Mouse (Mus musculus) erythroblast, embryonic 14.5 days (primary cell): ENCODE results near the gene Acvr1b. TPM values are rescaled to one million over a fixed set of nuclear protein-coding genes. Genes with fewer than 3 reads are reported as not detected.

ENCODE experiments used
- H3K27me3 ChIP-seq: 2 replicates; pipeline ENCODE4 v1.6.1; 2012; ENCODE audit warnings: inconsistent platforms; ENCODE audit not compliant: control insufficient read depth
- H3K36me3 ChIP-seq: 2 replicates; pipeline ENCODE4 v1.6.1; 2012; ENCODE audit warnings: mild to moderate bottlenecking, inconsistent platforms; ENCODE audit not compliant: control insufficient read depth
- H3K4me1 ChIP-seq: 2 replicates; pipeline ENCODE4 v1.6.1; 2012; ENCODE audit warnings: inconsistent platforms; ENCODE audit not compliant: control insufficient read depth
- H3K4me3 ChIP-seq: replicated peaks from 2 replicates; pipeline ENCODE3; 2012; ENCODE audit warnings: moderate library complexity, mild to moderate bottlenecking, inconsistent platforms
- H3K9me3 ChIP-seq: 2 replicates; pipeline ENCODE4 v1.6.1; 2012; ENCODE audit warnings: low read length, inconsistent platforms, mixed read lengths; ENCODE audit not compliant: control insufficient read depth
- GATA1 ChIP-seq: IDR thresholded peaks from 2 replicates; pipeline ENCODE4 v1.6.1; 2012; ENCODE audit warnings: low read length, inconsistent platforms, mixed read lengths
- TAL1 ChIP-seq: IDR thresholded peaks from 3 replicates; pipeline ENCODE4 v1.6.1; 2012; ENCODE audit warnings: low read length, inconsistent platforms, mixed read lengths
- polyA plus RNA-seq: library from polyadenylated mRNA; stranded (reverse); fragments of >175 nt; gene quantifications from 2 replicates; pipeline ENCODE4 v1.2.3, GENCODE M21; 2012

Gene Acvr1b
- polyA plus RNA-seq: 0.02 and 0.03 TPM in 2 replicates

- no peaks in the 10 kb centered on the region for H3K9me3 ChIP-seq
- H3K4me3 ChIP-seq: peak within 1 kb of the TSS; percentile 66
- TF ChIP-seq GATA1 (no peak), TAL1 (no peak)
- H3K27me3 ChIP-seq: peaks cover 46% of the 10 kb centered on the region
- peaks cover 48% of the 10 kb centered on the region for H3K4me1 ChIP-seq
- H3K36me3 ChIP-seq: no peaks in the 10 kb centered on the region
Measured at GRCm38 (mm10) chr15:101173421-101174211, at the start of gene Acvr1b. Gene Acvr1b (plus strand): TSS chr15:101174067.

- peaks cover 4% of the 10 kb centered on the region; the same call in 1 of the 2 replicates for H3K9me3 ChIP-seq
- H3K27me3 ChIP-seq: peaks cover 36% of the 10 kb centered on the region
- no peak for TF ChIP-seq TAL1
- no peak for TF ChIP-seq GATA1
- no peak overlapping the region for H3K4me3 ChIP-seq
- H3K36me3 ChIP-seq: no peaks in the 10 kb centered on the region
- no peaks in the 10 kb centered on the region for H3K4me1 ChIP-seq
Measured at GRCm38 (mm10) chr15:101125561-101125960, 48.3 kb upstream of the Acvr1b start.

GRCm38 (mm10) chr15:101126876-101127544, 46.9 kb upstream of the Acvr1b start:
- H3K4me3 ChIP-seq: no peak overlapping the region
- no peaks in the 10 kb centered on the region for H3K4me1 ChIP-seq
- H3K9me3 ChIP-seq: peaks cover 4% of the 10 kb centered on the region; the same call in 1 of the 2 replicates
- H3K27me3 ChIP-seq: peaks cover 50% of the 10 kb centered on the region
- no peaks in the 10 kb centered on the region for H3K36me3 ChIP-seq
- TF ChIP-seq TAL1: no peak
- TF ChIP-seq GATA1: no peak

GRCm38 (mm10) chr15:101128181-101129089, 45.4 kb upstream of the Acvr1b start, which contains the start of gene Acvrl1:
Gene Acvrl1 (plus strand): TSS chr15:101128522.
- Histone ChIP-seq H3K36me3 (no peaks in the 10 kb centered on the region), H3K9me3 (peaks cover 4% of the 10 kb centered on the region; the same call in 1 of the 2 replicates), H3K27me3 (peaks cover 63% of the 10 kb centered on the region), H3K4me1 (no peaks in the 10 kb centered on the region), H3K4me3 (no peak within 1 kb of the TSS)
- TF ChIP-seq TAL1: no peak
- TF ChIP-seq GATA1: no peak

GRCm38 (mm10) chr15:101129412-101129811, 44.5 kb upstream of the Acvr1b start:
- Histone ChIP-seq H3K36me3 (no peaks in the 10 kb centered on the region), H3K4me1 (no peaks in the 10 kb centered on the region), H3K27me3 (peaks cover 72% of the 10 kb centered on the region), H3K9me3 (peaks cover 4% of the 10 kb centered on the region; the same call in 1 of the 2 replicates), H3K4me3 (no peak overlapping the region)
- TF ChIP-seq TAL1 (no peak), GATA1 (no peak)

- Histone ChIP-seq H3K9me3 (no peaks in the 10 kb centered on the region), H3K4me1 (no peaks in the 10 kb centered on the region), H3K36me3 (no peaks in the 10 kb centered on the region), H3K27me3 (peaks cover 88% of the 10 kb centered on the region), H3K4me3 (no peak overlapping the region)
- TF ChIP-seq GATA1 (no peak), TAL1 (no peak)
Measured at GRCm38 (mm10) chr15:101131498-101131897, 42.4 kb upstream of the Acvr1b start.

GRCm38 (mm10) chr15:101132041-101132440, 41.8 kb upstream of the Acvr1b start:
- Histone ChIP-seq H3K9me3 (no peaks in the 10 kb centered on the region), H3K36me3 (no peaks in the 10 kb centered on the region), H3K4me1 (no peaks in the 10 kb centered on the region), H3K27me3 (peaks cover 87% of the 10 kb centered on the region), H3K4me3 (no peak overlapping the region)
- no peak for TF ChIP-seq TAL1
- TF ChIP-seq GATA1: no peak

- Histone ChIP-seq H3K27me3 (peaks cover 84% of the 10 kb centered on the region), H3K4me1 (no peaks in the 10 kb centered on the region)
Measured at GRCm38 (mm10) chr15:101132761-101133160, 41.1 kb upstream of the Acvr1b start.

More at GRCm38 (mm10) chr15:101132761-101133160, 41.1 kb upstream of the Acvr1b start:
- Histone ChIP-seq H3K9me3 (no peaks in the 10 kb centered on the region), H3K4me3 (no peak overlapping the region), H3K36me3 (no peaks in the 10 kb centered on the region)
- TF ChIP-seq GATA1: no peak
- TF ChIP-seq TAL1: no peak
